Mouse (Mus musculus) embryonic fibroblast, embryonic 13.5 days (primary cell): ENCODE measurements around the gene Zfp777.

ENCODE experiments used
- CTCF ChIP-seq: IDR thresholded peaks from 2 replicates; pipeline ENCODE4 v1.5.1; 2011; ENCODE audit warnings: mild to moderate bottlenecking, control low read depth, low read length, moderate library complexity, borderline replicate concordance; ENCODE audit not compliant: insufficient read depth
- POLR2A ChIP-seq: IDR thresholded peaks from 2 replicates; pipeline ENCODE4 v1.6.1; 2011; ENCODE audit warnings: low read depth, mild to moderate bottlenecking, control low read depth, low read length, moderate library complexity

GRCm38 (mm10) chr6:47974599-47974998 is 74.1 kb downstream of the Zfp777 start:
- TF ChIP-seq POLR2A (no peak), CTCF (no peak)
